7 mouse cellular contexts compared by ENCODE assay signal in the genomic region with DNA sequence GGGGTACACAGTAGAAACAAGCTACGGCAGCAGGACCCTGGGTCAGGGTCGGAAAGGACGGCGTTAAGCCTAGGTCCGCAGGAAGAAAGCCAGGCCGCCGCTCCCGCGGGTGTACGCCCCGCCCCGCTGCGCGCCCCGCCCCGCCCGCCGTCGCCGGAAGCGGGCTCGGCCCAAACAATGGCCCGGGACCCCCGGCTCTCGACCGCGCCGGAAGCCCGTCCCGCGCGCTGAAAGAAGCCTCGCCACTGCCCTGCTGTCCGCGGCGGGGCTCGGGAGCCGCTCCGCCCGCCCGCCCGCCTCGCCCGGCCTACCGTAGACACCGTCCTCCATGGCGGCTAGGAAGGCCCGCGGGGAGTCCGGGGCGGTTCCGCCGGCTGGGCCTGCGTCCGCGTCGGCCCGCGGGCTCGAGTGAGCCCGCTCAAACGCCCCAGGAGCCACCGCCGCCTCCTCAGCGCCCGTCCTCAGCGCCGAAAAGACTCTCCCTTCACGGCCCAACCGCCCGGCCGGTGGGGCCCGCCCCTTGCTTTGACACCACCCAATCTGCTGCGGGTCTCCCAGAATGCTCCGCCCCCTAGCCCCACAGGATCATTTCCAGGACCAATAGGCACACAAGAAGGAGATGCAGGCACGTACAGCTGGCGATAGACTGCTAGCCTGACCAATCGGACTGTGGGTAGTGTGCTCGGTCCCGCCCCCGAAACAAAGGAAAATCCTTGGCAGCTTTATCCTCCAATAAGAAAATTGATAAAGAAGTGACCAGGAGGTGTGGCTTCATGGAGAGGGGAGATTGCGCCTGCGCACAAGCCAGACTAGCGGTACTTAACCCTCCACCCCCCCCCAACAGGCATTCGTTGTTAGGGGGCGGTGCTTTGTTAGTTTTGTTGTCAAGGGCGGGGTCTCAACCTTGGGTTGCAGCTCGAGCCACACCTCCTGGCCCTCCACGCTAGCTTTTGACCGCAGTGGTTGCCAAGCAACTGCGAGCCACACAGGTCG. TPM values are rescaled to one million over a fixed set of nuclear protein-coding genes. Genes with fewer than 3 reads are reported as not detected.
DNase-seq lines count a peak whose midpoint lies in the region; ATAC-seq and TF ChIP-seq lines count a peak whose summit lies in the region.

A gene (minus strand): TSS at position 795 of the 993 bp plus-strand sequence.

- H3K4me3 ChIP-seq in embryonic facial prominence, embryonic 10.5 days: peak within 1 kb of the TSS; percentile 98
- peak within 1 kb of the TSS; percentile 100 for H3K4me3 ChIP-seq in intestine, postnatal 0 days (ENCODE audit: low read depth, low read length)
- peak within 1 kb of the TSS; percentile 90 for H3K4me3 ChIP-seq in midbrain, embryonic 12.5 days
- H3K4me3 ChIP-seq in small intestine, adult 2 months (ENCODE audit: low read depth, low read length): peak within 1 kb of the TSS; percentile 87

- H3K4me2 ChIP-seq in intestine, postnatal 0 days (replicated peaks; ENCODE audit: low read depth): peak within 1 kb of the TSS; percentile 84
- H3K4me2 ChIP-seq in midbrain, embryonic 12.5 days (replicated peaks): peak within 1 kb of the TSS; percentile 91

- TF ChIP-seq POLR2A in small intestine, adult 2 months (IDR thresholded peaks at IDR 0.05; ENCODE audit: low read depth, low read length): peak; percentile 80; the same call in 1 of the 2 replicates

- no peak for TF ChIP-seq CTCF in intestine, postnatal 0 days (IDR thresholded peaks at IDR 0.05; ENCODE audit: low read depth)
- no peak for TF ChIP-seq CTCF in small intestine, adult 2 months (IDR thresholded peaks at IDR 0.05; ENCODE audit: extremely low read depth, insufficient read length, insufficient replicate concordance, low read depth, low read length)

- WGBS in embryonic facial prominence, embryonic 10.5 days: under 1% methylated on average over 92 of the region's 92 CpGs
- WGBS in intestine, postnatal 0 days: under 1% methylated on average over 73 of the region's 92 CpGs
- WGBS in midbrain, embryonic 12.5 days: under 1% methylated on average over 72 of the region's 92 CpGs
- WGBS in small intestine, adult 2 months: under 1% methylated on average over 91 of the region's 92 CpGs

- peaks cover 11% of the 10 kb centered on the region for H3K27me3 ChIP-seq in embryonic facial prominence, embryonic 10.5 days (replicated peaks; ENCODE audit: low read depth, poor library complexity, severe bottlenecking)
- H3K27me3 ChIP-seq in intestine, postnatal 0 days (replicated peaks; ENCODE audit: control insufficient read depth, insufficient read depth, low read length): no peaks in the 10 kb centered on the region
- peaks cover 10% of the 10 kb centered on the region for H3K27me3 ChIP-seq in midbrain, embryonic 12.5 days
- H3K27me3 ChIP-seq in small intestine, adult 2 months (ENCODE audit: control insufficient read depth, insufficient read depth, low read length): no peaks in the 10 kb centered on the region

- peak within 1 kb of the TSS; percentile 99 for H3K9ac ChIP-seq in intestine, postnatal 0 days (ENCODE audit: low read depth, low read length)
- peak within 1 kb of the TSS; percentile 99 for H3K9ac ChIP-seq in midbrain, embryonic 12.5 days (replicated peaks)

- H3K4me1 ChIP-seq in embryonic facial prominence, embryonic 10.5 days: peaks cover 36% of the 10 kb centered on the region
- H3K4me1 ChIP-seq in intestine, postnatal 0 days (replicated peaks; ENCODE audit: control insufficient read depth, insufficient read depth, low read length): peaks cover 7% of the 10 kb centered on the region; the same call in 1 of the 2 replicates
- peaks cover 28% of the 10 kb centered on the region for H3K4me1 ChIP-seq in midbrain, embryonic 12.5 days
- H3K4me1 ChIP-seq in small intestine, adult 2 months (ENCODE audit: control insufficient read depth, insufficient read depth, insufficient read length, low read length): peaks cover 2% of the 10 kb centered on the region

- peak; percentile 99 for ATAC-seq in intestine, postnatal 0 days
- peak; percentile 98 for ATAC-seq in midbrain, embryonic 12.5 days (ENCODE audit: low FRiP score, low read depth)

- peak within 1 kb of the TSS; percentile 100 for H3K27ac ChIP-seq in embryonic facial prominence, embryonic 10.5 days (replicated peaks)
- peak within 1 kb of the TSS; percentile 98 for H3K27ac ChIP-seq in intestine, postnatal 0 days (ENCODE audit: low read depth, low read length)
- peak within 1 kb of the TSS; percentile 100 for H3K27ac ChIP-seq in midbrain, embryonic 12.5 days (replicated peaks)
- H3K27ac ChIP-seq in small intestine, adult 2 months (ENCODE audit: insufficient read depth, low read depth, low read length): peak within 1 kb of the TSS; percentile 92

- H3K36me3 ChIP-seq in embryonic facial prominence, embryonic 10.5 days (replicated peaks): peaks cover 39% of the 10 kb centered on the region
- peaks cover 35% of the 10 kb centered on the region for H3K36me3 ChIP-seq in intestine, postnatal 0 days (ENCODE audit: control insufficient read depth, insufficient read depth)
- peaks cover 39% of the 10 kb centered on the region for H3K36me3 ChIP-seq in midbrain, embryonic 12.5 days
- H3K36me3 ChIP-seq in small intestine, adult 2 months (ENCODE audit: control insufficient read depth, insufficient read depth, low read length): peaks cover 36% of the 10 kb centered on the region

- peak; percentile 98 for DNase-seq in adrenal gland, postnatal 10 days
- peak; percentile 100 for DNase-seq in embryonic facial prominence, embryonic 10.5 days (ENCODE audit: low spot score)
- DNase-seq in gonadal fat pad, adult 2 months (ENCODE audit: low read depth): peak; percentile 93
- peak; percentile 100 for DNase-seq in left cerebral cortex, postnatal 4 days

- no peaks in the 10 kb centered on the region for H3K9me3 ChIP-seq in embryonic facial prominence, embryonic 10.5 days
- no peaks in the 10 kb centered on the region for H3K9me3 ChIP-seq in intestine, postnatal 0 days (ENCODE audit: control insufficient read depth)
- no peaks in the 10 kb centered on the region for H3K9me3 ChIP-seq in midbrain, embryonic 12.5 days

- intact Hi-C loops in left cerebral cortex, postnatal 4 days (cut with DNase I): no loop called here

RNA-seq across cellular contexts. Expression of the gene that starts here (rescaled TPM):
- 100 to 1,000 TPM in 1 of 2 experiments, 10 to 100 TPM in 1; 88.5 to 107 TPM for total RNA-seq in adrenal gland, postnatal 10 days (2021)
- 157 and 161 TPM in 2 replicates for polyA plus RNA-seq in embryonic facial prominence, embryonic 10.5 days (2016; fragmentation: Nextera tagmentation; extraction: Ambion mirVana)
- polyA plus RNA-seq in gonadal fat pad, adult 2 months (2012; rRNA removed): 51.1 and 56.9 TPM in 2 replicates
- 61.9 and 66.4 TPM in 2 replicates for polyA plus RNA-seq in intestine, postnatal 0 days (2015; fragmentation: Nextera tagmentation; extraction: Ambion mirVana)
- total RNA-seq in left cerebral cortex, postnatal 4 days (2021): 100 to 1,000 TPM; 249 TPM
- polyA plus RNA-seq in midbrain, embryonic 12.5 days (2016; fragmentation: Nextera tagmentation; extraction: Ambion mirVana): 288 and 293 TPM in 2 replicates
- 19.2 and 51.4 TPM in 2 replicates for polyA plus RNA-seq in small intestine, adult 2 months (2012; rRNA removed)

Comparison
In these comparisons a context has a peak if more than half of its experiments do, and no peak if none do; other contexts are left out.
1. Peak in every context shown above with its lines: DNase-seq, ATAC-seq, H3K4me3 ChIP-seq and H3K27ac ChIP-seq.